Mouse (Mus musculus) heart, adult 2 months (tissue): ENCODE data around the gene Ppp1cc. TPM values are rescaled to one million over a fixed set of nuclear protein-coding genes. Genes with fewer than 3 reads are reported as not detected.

ENCODE experiments used
- DNase-seq, 2 experiments: peaks; one replicate each; pipeline ENCODE4 v3.0.0; 2021
- H3K27ac ChIP-seq: fragments of 200-600 bp; 2 replicates; pipeline ENCODE4 v1.8.1; 2022
- H3K27me3 ChIP-seq: fragments of 200-500 bp; 2 replicates; pipeline ENCODE4 v1.6.1; 2012; ENCODE audit warnings: mild to moderate bottlenecking, low read length, inconsistent platforms, mixed read lengths; ENCODE audit not compliant: control insufficient read depth, insufficient read depth
- H3K36me3 ChIP-seq: fragments of 200-500 bp; 2 replicates; pipeline ENCODE4 v1.6.1; 2012; ENCODE audit warnings: low read length, inconsistent platforms; ENCODE audit not compliant: control insufficient read depth, insufficient read depth
- H3K4me1 ChIP-seq: fragments of 200-500 bp; 2 replicates; pipeline ENCODE4 v1.6.1; 2011; ENCODE audit warnings: low read length; ENCODE audit not compliant: control insufficient read depth, insufficient read depth
- H3K4me3 ChIP-seq: fragments of 200-600 bp; 2 replicates; pipeline ENCODE4 v1.8.1; 2022
- H3K79me2 ChIP-seq: fragments of 200-500 bp; replicated peaks from 2 replicates; pipeline ENCODE4 v1.6.1; 2012; ENCODE audit warnings: mild to moderate bottlenecking, inconsistent platforms, low read length, moderate library complexity, mixed read lengths; ENCODE audit not compliant: control insufficient read depth, insufficient read depth
- H3K9ac ChIP-seq: fragments of 200-500 bp; 2 replicates; pipeline ENCODE4 v1.6.1; 2012; ENCODE audit warnings: low read depth, mild to moderate bottlenecking, control low read depth, inconsistent platforms, low read length, mixed read lengths
- CTCF ChIP-seq: fragments of 200-600 bp; IDR thresholded peaks from 2 replicates; pipeline ENCODE4 v1.8.1; 2022; ENCODE audit warnings: antibody characterized with exemption, mild to moderate bottlenecking, moderate library complexity
- EP300 ChIP-seq: fragments of 200-500 bp; IDR thresholded peaks from 2 replicates; pipeline ENCODE4 v1.6.1; 2011; ENCODE audit warnings: low read depth, low read length, control low read depth; ENCODE audit not compliant: insufficient read depth
- POLR2A ChIP-seq: fragments of 200-500 bp; IDR thresholded peaks from 2 replicates; pipeline ENCODE4 v1.6.1; 2011; ENCODE audit warnings: mild to moderate bottlenecking, low read depth, low read length, control low read depth; ENCODE audit not compliant: insufficient read depth
- WGBS: fragments of 180-500 bp; shearing (Covaris S2); methylation state at CpG from one replicate; pipeline ENCODE4 v1.1.7; 2018; 5-methylcytosine and 5-hydroxymethylcytosine counted together
- intact Hi-C: fragments of 180-260 bp; cut with DNase I; formaldehyde crosslinking; loops from one replicate; pipeline ENCODE4 v1.15.1; 2025
- long read RNA-seq: library from polyadenylated mRNA; stranded (forward); transcript quantifications from one replicate; pipeline ENCODE4 v2.0.0, GENCODE M21; 2021
- polyA plus RNA-seq: library from polyadenylated mRNA; depleted of rRNA; stranded (reverse); fragments of >200 nt; gene quantifications from 2 replicates; pipeline ENCODE4 v1.2.3, GENCODE M21; 2012; rRNA removed
- total RNA-seq, 2 experiments: library from RNA; stranded (reverse); gene quantifications; 2 replicates each; pipeline ENCODE4 v1.2.3; 2021

Gene Ppp1cc
- total RNA-seq (100 to 1,000 TPM; 101 to 127 TPM), polyA plus RNA-seq (59.7 and 87.8 TPM in 2 replicates)
- long read RNA-seq, transcript Ppp1cc-201 (8 exons, 1,442 nt), result minor isoform, 16 of 84 reads
- long read RNA-seq, transcript Ppp1cc-202 (7 exons, 2,384 nt), result major isoform, 65 of 84 reads
- long read RNA-seq, partial matches to known transcripts, result 1 of 84 reads
- long read RNA-seq, other reads (novel, unspliced or antisense), result 2 of 84 reads

DNA sequence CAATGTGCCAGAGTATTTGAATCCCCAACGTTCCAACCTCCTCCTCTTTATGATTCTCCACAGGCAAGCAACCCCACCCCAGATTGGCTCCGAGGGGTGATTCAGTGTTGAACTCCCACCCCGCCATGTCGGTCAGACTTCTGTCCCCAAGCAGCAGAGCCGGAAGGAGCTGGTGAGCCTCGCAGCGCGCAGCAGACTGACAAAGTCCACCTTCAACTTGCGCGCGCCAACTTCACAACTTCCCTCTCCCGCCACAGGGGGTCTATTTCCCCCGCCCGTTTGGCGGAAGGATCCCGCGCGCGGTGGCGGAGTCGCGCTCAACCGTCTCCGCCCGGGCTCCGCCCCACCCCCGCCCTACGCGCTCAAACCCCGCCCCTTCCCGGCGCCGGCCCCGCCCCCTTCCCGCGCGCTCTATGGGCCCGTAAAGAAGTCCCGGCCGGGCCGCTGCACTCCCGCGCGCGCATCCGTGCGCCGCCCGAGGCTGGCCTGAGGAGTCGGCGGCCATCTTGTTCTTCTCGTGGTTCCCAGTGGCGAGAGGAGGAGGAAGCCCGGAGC is at the start of gene Ppp1cc:
Gene Ppp1cc (plus strand): TSS at position 452 of the 555 bp plus-strand sequence.
- H3K27ac ChIP-seq, result peak within 1 kb of the TSS; percentile 94
- H3K79me2 ChIP-seq, result peaks cover 3% of the 10 kb centered on the region
- peaks cover 18% of the 10 kb centered on the region for H3K4me1 ChIP-seq
- peaks cover 12% of the 10 kb centered on the region for H3K36me3 ChIP-seq
- TF ChIP-seq CTCF (peak; percentile 70), POLR2A (peak; percentile 77), EP300 (peak; percentile 73; the same call in 1 of the 2 replicates)
- no peaks in the 10 kb centered on the region for H3K27me3 ChIP-seq
- intact Hi-C loops, result loop anchor here (2.0 to 10.0 kb wide), 2 partner anchors 13 to 197 kb away; partner anchors contain the start of genes Rad9b and Vps29
- H3K4me3 ChIP-seq, result peak within 1 kb of the TSS; percentile 88
- DNase-seq, result peak; percentile 92 to 94
- peak within 1 kb of the TSS; percentile 94 for H3K9ac ChIP-seq
- WGBS, result under 1% methylated on average over 54 of the region's 54 CpGs

DNA sequence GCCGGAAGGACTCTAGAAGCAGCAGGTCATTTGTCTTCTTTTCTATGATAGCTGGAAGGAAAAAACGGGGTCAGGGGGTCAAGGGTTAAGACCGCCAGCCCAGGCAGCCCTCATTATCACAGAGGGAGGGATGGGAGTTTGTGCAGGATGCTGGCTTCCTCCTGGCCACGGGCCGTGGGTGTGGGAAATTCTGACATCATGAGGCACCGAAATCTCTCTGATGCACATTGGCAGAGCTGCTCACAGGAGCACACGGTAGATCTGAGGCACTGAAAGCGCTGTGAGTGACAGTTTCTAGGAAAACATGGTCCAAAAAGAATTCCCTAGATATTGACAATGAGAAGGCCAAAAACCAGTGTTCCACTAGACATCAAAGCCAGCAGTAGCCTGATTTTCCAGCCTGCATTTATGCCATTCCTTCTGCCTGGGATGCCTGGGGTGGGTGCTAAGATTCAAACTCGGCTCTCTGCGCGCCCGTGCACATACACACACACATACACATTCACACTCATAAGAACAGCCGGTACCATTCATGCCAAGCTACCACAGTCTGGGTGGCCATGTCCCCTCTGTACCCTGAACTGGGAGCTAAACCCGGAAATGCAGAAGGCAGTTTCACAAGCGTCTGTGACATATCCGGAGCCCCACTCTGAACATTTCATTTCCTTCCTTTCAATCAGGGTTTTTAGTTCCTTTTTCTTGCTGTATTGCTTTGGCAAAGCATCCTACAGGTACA is 48.6 kb upstream of the Ppp1cc start:
- H3K27ac ChIP-seq, result no peak overlapping the region
- H3K9ac ChIP-seq, result no peak overlapping the region
- 23% methylated on average over 16 of the region's 16 CpGs for WGBS
- DNase-seq, result peak; percentile 27 to 66
- no peaks in the 10 kb centered on the region for H3K79me2 ChIP-seq
- peak; percentile 88 for TF ChIP-seq POLR2A
- TF ChIP-seq EP300, result peak; percentile 93
- TF ChIP-seq CTCF, result no peak
- H3K27me3 ChIP-seq, result no peaks in the 10 kb centered on the region
- no peaks in the 10 kb centered on the region for H3K36me3 ChIP-seq
- H3K4me3 ChIP-seq, result no peak overlapping the region
- no peaks in the 10 kb centered on the region for H3K4me1 ChIP-seq
- intact Hi-C loops, result no loop called here

DNA sequence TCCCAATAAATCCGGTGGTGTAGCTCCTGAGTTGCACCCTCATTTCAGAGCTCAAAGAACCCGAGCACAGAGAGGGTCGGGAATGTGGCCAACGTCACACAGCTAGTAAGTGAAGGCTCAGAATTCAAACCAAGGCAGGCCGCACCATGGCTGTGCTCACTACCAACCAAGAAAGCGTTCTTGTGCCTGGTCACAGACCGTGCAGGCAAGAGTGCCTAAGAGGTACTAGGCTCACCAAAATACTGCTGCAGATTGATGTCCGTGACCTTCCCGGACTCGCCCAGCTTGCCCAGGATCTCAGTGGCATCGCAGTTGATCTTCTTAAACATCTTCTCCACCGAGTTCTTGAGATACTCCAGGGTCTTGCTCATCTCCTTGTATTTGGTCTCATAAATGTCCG is 47.5 kb upstream of the Ppp1cc start:
- Histone ChIP-seq H3K27me3 (no peaks in the 10 kb centered on the region), H3K36me3 (no peaks in the 10 kb centered on the region), H3K4me3 (no peak overlapping the region), H3K79me2 (no peaks in the 10 kb centered on the region), H3K4me1 (no peaks in the 10 kb centered on the region), H3K9ac (no peak overlapping the region), H3K27ac (no peak overlapping the region)
- TF ChIP-seq CTCF (no peak), EP300 (peak; percentile 74), POLR2A (peak; percentile 95)
- DNase-seq, result peak in 1 of 2 experiments; percentile 34
- intact Hi-C loops, result no loop called here
- 81% methylated on average over 13 of the region's 13 CpGs for WGBS

DNA sequence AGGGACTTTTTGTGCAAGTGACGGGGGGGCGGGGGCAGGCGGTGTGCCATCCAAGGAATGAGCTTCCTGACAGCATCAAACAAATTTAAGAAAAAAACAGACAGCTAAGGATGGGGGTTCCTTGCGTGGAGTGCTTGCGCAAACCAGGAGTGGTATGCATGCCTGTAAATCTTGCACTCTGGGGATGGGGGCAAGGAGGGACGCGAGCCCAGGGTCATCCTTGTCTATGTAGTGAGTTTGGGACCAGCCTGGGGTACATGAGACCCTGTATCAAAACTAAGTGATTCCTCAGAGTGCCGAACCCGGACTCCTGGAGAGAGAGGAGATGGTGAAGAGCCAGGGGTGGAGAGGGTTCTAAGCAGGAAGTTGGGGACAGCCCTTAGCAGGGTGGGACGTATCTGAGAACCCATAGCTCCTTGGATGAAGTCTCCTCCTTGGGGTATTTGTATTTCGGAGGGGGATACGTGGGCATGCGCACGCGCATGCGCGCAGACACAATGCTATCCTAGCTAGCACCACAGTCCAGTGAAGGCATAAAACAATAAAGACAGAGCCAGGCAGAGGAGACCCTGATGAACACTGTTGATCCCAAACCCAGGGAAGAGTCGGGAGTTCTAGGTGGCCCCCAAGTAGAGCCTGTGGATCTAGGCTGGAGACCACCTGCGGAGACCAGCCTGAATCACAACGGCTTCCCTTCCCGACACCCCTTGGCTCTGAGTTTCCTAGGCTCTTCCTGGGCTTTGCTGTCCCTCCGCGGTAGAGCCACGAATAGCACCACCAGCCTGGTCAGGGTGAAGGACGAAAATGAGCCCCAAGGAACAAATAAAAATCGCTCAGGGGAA is 46.8 kb upstream of the Ppp1cc start:
- H3K36me3 ChIP-seq, result no peaks in the 10 kb centered on the region
- no peaks in the 10 kb centered on the region for H3K4me1 ChIP-seq
- H3K27ac ChIP-seq, result no peak overlapping the region
- H3K4me3 ChIP-seq, result no peak overlapping the region
- DNase-seq, result peak in 1 of 2 experiments; percentile 29
- H3K79me2 ChIP-seq, result no peaks in the 10 kb centered on the region
- WGBS, result 52% methylated on average over 26 of the region's 26 CpGs
- H3K9ac ChIP-seq, result no peak overlapping the region
- intact Hi-C loops, result no loop called here
- TF ChIP-seq CTCF (peak; percentile 24), POLR2A (peak; percentile 51; the same call in 1 of the 2 replicates), EP300 (no peak)
- no peaks in the 10 kb centered on the region for H3K27me3 ChIP-seq

DNA sequence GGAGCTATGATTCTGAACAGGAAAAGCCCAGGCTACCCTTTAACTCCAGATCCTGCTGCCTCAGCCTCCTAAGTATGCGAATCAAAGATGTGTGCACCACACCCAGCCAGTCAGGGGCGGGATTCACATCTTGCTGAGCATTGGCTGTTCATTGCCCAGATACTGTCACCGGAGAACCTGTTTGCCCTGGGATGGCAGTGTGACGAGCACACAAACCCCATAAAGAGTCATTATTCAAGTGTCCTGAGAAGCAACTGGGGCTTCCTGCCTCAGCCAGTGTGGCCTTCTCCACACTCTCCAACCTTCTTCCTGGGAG is 46.2 kb upstream of the Ppp1cc start:
- no peak overlapping the region for H3K9ac ChIP-seq
- no peak for DNase-seq
- H3K4me3 ChIP-seq, result no peak overlapping the region
- no peak overlapping the region for H3K27ac ChIP-seq
- TF ChIP-seq CTCF, result no peak
- TF ChIP-seq EP300, result peak; percentile 67; the same call in 1 of the 2 replicates
- peak; percentile 55; the same call in 1 of the 2 replicates for TF ChIP-seq POLR2A
- H3K4me1 ChIP-seq, result no peaks in the 10 kb centered on the region
- H3K36me3 ChIP-seq, result no peaks in the 10 kb centered on the region
- 36% methylated on average over 4 of the region's 4 CpGs for WGBS
- H3K79me2 ChIP-seq, result no peaks in the 10 kb centered on the region
- no peaks in the 10 kb centered on the region for H3K27me3 ChIP-seq
- intact Hi-C loops, result no loop called here
